Mouse (Mus musculus): ENCODE measurements around the gene Olfr1392.

GRCm38 (mm10) chr11:49247255-49247654 is 37.8 kb upstream of the Olfr1392 start:
- TF ChIP-seq POLR2A (IDR thresholded peaks at IDR 0.05; ENCODE audit: insufficient read length, low read depth) (no peak), TCF12 (IDR thresholded peaks at IDR 0.05; ENCODE audit: insufficient read depth, poor library complexity, severe bottlenecking) (no peak), USF1 (IDR thresholded peaks at IDR 0.05; ENCODE audit: low read depth) (no peak), MYOG (IDR thresholded peaks at IDR 0.05; ENCODE audit: control insufficient read depth in 1 of 3, insufficient read depth in 1 of 3, insufficient read length in 2 of 3, low read depth in 2 of 3) (no peak)

Measured in myocyte (in vitro differentiated cells).